Mouse (Mus musculus) brown adipose tissue, adult 24 weeks (tissue): Measurements from ENCODE around the gene 4833439L19Rik. TPM values are rescaled to one million over a fixed set of nuclear protein-coding genes. Genes with fewer than 3 reads are reported as not detected.
"Not testable (repeated sequence)": the region's sequence is repeated elsewhere in the genome, so short reads cannot be mapped to it uniquely, and the experiment has no call there.

Source experiments
- H3K27ac ChIP-seq: fragments of 200-500 bp; replicated peaks from 2 replicates; pipeline ENCODE4 v1.5.1; 2012; ENCODE audit warnings: low read depth, mild to moderate bottlenecking, low read length
- H3K4me1 ChIP-seq: fragments of 200-500 bp; 2 replicates; pipeline ENCODE4 v1.6.1; 2012; ENCODE audit warnings: low read length, mixed read lengths; ENCODE audit not compliant: control insufficient read depth, insufficient read depth, insufficient read length
- H3K4me3 ChIP-seq: fragments of 200-500 bp; 2 replicates; pipeline ENCODE4 v1.5.1; 2012; ENCODE audit warnings: low read depth, mild to moderate bottlenecking, low read length, moderate library complexity; ENCODE audit not compliant: insufficient read depth
- polyA plus RNA-seq: library from polyadenylated mRNA; stranded (reverse); fragments of >200 nt; gene quantifications from 2 replicates; pipeline ENCODE4 v1.2.4, GENCODE M21; 2012; ENCODE audit not compliant: missing spikeins, insufficient read depth, insufficient read length

4833439L19Rik gene
- 122 and 176 TPM in 2 replicates for polyA plus RNA-seq

DNA sequence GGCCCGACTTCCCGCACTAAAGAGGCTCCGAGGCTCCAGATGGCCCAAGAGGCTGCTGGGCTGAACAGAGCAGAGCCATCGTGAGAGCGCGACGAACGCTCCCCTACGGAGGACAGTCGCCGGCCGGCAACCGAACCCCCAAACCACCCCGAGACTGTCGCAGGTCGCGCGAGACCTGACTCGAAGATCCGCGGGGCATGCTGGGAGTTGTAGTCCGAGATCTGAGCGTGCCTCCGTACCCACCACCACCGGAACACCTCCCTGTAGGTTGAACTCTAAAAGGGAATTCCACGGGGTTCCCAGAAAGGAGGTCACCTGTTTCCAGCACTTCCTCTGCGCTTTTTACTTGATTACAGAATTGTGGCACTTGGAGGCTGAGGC is at the start of gene 4833439L19Rik:
4833439L19Rik (minus strand) TSS at position 235 of the 381 bp plus-strand sequence.
- peaks cover 5% of the 10 kb centered on the region; the same call in 1 of the 2 replicates for H3K4me1 ChIP-seq
- peak within 1 kb of the TSS; percentile 53 for H3K27ac ChIP-seq
- H3K4me3 ChIP-seq, result peak within 1 kb of the TSS; percentile 75

DNA sequence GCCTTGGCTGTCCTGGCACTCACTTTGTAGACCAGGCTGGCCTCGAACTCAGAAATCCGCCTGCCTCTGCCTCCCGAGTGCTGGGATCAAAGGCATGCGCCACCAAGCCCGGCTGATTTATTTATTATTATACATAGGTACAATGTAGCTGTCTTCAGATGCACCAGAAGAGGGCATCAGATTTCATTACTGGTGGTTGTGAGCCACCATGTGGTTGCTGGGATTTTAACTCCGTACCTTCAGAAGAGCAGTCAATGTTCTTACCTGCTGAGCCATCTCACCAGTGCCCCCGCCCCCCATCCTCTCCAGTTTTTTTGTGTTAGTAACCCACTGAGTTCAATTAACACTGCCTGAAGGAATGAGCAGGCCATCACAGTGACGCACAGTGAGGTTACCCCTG is 47.9 kb upstream of the 4833439L19Rik start:
- H3K4me1 ChIP-seq, H3K4me3 ChIP-seq, H3K27ac ChIP-seq: not testable (repeated sequence)

DNA sequence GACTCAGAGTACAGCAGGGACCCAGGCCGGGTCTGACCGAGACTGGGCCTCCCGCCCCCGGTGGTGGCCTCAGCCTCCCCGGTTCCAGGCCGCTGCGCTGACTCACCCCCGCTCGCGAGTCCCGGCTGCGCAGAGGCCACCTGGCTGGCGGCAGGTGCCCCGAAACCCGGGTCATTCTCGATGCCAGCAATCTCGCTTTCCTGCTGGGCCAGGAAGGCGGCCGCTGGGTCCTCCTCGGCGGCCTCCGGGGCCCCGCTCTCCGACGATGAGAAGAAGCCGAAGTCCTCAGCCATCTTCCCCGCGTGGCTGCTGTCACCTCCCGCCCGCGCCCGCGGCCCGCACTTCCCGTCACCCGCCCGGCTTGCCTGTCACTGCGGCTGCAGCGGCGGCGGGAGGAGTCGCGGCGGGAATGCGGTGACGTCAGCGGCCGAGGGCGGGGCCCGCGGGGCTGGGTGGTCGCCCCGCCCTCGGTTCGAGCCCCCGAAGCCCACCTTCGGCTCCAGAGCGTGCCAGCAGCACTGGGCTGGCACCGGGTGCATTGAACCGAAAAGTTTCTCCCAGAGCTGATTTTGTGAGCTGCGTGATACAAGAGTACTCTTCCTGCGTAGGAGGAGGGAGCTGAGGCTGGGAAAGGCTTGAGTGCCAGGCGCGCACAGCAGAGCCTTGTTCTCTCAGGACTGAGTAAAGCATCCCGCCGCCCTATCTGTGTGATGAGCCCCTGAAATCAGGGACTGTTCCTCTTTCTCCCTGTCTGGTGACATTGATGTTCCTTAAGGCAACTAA is 45.9 kb upstream of the 4833439L19Rik start, which contains the start of gene Cltb:
Cltb (minus strand) TSS at position 373 of the 783 bp plus-strand sequence.
- Histone ChIP-seq H3K4me1 (peaks cover 3% of the 10 kb centered on the region; the same call in 1 of the 2 replicates), H3K4me3 (peak within 1 kb of the TSS; percentile 80), H3K27ac (peak within 1 kb of the TSS; percentile 87)

DNA sequence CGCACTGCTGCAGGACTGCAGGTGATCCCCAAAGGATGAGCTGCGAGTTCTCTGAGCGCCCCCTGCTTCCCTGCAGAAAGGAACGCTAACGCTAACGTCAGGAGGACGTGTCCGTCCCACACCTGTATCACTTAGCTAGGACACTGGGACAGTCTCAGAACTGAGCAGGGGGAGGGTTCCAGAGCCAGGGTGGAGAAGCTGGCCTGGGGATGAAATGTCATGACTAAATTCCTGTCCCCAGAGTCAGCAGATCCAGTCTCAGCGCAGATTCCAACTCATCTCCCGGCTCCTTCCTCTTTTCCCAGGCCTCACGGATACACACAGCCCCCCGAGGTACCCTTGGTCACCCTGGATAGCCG is 45.4 kb upstream of the 4833439L19Rik start:
- peak overlapping the region; percentile 75 for H3K27ac ChIP-seq
- H3K4me1 ChIP-seq, result peaks cover 3% of the 10 kb centered on the region; the same call in 1 of the 2 replicates
- peak overlapping the region; percentile 80 for H3K4me3 ChIP-seq

DNA sequence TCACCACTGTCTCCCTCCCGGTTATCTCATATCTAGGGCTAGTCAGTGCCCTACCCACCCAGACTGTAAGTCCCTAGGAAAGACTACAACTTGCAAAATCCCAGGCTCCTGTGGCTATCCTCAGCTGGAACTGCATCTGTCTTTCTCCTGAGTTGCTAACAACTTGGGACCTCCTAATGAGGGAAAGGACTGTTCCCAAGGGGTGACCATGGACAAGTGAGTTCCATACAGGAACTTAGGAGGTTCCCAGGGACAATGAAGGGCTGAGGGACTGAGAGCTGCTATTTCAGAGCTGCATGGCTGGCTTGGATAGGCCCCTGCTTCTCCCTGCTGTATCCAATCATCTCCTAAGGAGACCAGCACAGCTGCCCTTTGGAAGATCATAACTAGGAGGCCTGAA is 44.1 kb upstream of the 4833439L19Rik start:
- H3K27ac ChIP-seq, result no peak overlapping the region

DNA sequence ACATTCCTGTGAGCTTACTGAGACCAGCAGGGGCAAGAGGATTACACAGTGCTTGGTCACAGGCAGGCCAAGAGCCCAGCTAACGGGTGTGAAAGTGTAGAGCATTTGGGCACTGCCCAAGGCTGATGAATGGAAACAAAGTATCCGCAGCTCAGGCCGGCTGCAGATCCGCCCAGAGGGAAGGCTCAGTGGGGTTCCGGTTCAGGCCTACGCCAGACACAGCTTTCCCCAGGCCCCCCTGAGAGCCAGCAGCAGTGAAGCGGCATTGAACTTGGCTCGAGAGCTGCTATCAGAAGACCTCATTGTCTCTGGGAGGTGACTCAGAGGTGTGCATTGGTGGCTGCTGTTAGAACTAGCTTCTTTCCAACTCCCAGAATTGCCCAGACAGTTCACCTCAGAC is 43.4 kb upstream of the 4833439L19Rik start:
- Histone ChIP-seq H3K4me1 (peaks cover 8% of the 10 kb centered on the region), H3K4me3 (peak overlapping the region; percentile 8; the same call in 1 of the 2 replicates), H3K27ac (peak overlapping the region; percentile 8; the same call in 1 of the 2 replicates)

More for the DNA sequence above, 44.1 kb upstream of the 4833439L19Rik start:
- peak overlapping the region; percentile 8; the same call in 1 of the 2 replicates for H3K4me3 ChIP-seq
- H3K4me1 ChIP-seq, result peaks cover 3% of the 10 kb centered on the region

DNA sequence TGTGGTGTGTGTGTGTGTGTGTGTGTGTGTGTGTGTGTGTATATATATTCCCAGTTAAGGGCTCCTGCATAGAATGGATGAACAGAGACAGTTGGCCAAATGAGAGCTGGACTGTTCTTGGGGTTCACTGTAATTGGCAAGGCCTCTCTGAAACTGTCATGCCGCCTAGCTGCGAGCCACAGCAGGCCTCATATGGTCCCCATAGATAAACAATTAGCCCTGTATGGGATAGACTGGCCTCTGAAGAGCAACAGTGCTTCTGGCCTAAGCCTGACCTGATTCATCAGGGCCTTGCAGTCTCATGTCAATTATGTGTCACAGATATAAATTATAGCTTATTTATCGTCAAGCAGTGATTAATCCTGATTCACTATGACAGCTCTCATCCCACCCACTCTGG is 42.8 kb upstream of the 4833439L19Rik start:
- H3K4me3 ChIP-seq, result no peak overlapping the region
- peaks cover 10% of the 10 kb centered on the region for H3K4me1 ChIP-seq
- no peak overlapping the region for H3K27ac ChIP-seq

DNA sequence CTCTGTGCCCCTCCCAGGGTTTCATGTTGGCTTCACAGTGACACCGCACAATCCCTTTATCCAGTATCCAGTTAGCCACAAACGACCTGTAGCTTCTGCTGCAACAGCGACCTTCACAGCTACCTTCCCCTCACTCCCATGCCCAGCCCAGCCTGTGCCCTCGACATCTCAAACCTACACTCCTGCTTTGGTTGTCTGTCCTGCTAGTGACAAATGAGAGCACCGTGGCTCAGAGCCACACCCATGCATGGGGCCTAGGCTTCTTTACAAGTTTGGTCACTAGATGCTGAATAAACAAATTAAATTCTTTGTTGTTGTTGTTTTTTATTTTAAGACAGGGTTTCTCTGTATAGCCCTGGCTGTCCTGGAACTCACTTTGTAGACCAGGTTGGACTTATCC is 42.0 kb upstream of the 4833439L19Rik start:
- Histone ChIP-seq H3K4me3 (no peak overlapping the region), H3K4me1 (peaks cover 10% of the 10 kb centered on the region), H3K27ac (no peak overlapping the region)

DNA sequence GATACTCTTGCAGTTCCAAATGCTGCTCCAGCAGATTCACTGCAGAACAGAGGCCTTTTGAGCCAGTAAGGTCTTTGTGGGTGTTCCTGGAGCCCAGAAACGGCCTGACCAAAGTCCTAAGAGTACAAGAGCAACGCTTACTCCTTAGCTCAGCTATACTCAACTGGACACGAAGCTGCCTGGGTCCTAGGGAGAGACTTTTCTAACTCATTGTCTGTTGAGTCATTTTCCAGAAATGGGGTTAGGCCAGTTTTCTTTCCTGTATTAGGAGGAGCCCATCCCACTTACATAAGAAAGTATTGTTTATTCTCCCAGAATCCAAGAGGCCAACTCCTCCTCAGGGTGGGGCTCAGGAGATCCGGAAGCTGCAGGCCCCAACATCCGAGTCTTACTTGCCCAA is 40.2 kb upstream of the 4833439L19Rik start:
- Histone ChIP-seq H3K27ac (peak overlapping the region; percentile 89), H3K4me1 (peaks cover 10% of the 10 kb centered on the region), H3K4me3 (no peak overlapping the region; the same call in 1 of the 2 replicates)

DNA sequence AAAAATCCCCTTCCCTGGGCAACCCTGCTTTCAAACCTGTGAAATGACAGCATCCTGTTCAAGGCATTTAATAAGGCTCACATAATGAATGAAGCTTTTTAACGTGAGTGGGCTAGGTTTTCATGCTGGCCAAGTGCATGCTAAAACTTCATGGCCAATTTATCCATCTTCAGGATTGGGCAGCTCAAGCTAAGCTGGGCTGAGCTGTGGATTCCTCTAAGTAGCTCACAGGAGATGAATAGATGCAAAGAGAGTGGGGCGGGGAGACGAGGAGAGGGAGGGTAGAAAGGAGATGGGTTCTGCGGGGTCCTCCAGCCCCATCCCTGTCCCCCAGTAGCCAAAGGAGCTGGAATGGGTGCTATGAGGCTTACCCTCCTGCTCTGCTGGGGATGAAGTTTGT is 39.0 kb upstream of the 4833439L19Rik start:
- H3K4me3 ChIP-seq, result no peak overlapping the region
- peaks cover 7% of the 10 kb centered on the region for H3K4me1 ChIP-seq
- H3K27ac ChIP-seq, result peak overlapping the region; percentile 89; the same call in 1 of the 2 replicates

DNA sequence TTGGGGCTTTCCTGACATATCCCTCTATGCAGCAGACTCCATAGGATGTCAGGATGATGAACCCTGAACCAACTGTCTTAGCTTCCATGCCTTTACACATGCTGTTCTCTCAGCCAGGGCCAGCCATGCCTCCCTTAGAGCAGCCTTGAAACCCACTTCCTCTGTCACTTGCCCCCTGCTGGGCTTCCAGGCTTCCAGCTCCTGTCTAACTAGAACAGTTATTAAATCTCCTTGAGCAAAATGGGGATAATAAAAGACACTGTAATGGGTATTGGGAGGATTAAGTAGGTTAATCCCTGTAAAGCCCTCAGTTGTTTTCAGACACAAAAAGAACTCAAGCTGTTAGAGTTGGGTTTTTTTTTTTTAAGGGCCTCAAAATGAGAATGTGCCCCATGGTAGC is 38.3 kb upstream of the 4833439L19Rik start:
- Histone ChIP-seq H3K4me1 (peaks cover 7% of the 10 kb centered on the region), H3K27ac (no peak overlapping the region), H3K4me3 (no peak overlapping the region)

DNA sequence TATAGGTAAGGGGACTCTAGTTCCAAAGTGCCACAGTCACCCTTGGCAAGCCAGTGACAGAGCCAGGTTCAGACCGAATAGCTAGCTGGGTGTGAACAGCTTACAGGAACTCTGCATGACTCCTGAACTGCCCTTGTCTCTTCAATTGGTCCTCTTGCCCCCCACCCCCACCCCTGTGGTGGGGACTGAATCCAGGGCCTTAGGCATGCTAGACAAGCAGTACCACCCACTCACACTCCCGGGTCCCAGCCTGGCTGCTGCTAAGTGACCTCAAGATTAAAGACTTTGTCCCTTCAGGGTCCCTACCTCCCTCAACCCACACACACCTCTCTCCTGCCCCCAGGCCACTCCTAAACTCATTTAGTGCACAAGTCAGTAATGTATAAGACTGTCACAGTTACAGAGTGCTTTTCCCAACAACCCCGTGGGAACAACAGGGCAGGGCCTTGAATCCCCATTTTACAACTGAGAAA is 37.4 kb upstream of the 4833439L19Rik start:
- no peak overlapping the region for H3K27ac ChIP-seq
- H3K4me3 ChIP-seq, result no peak overlapping the region
- H3K4me1 ChIP-seq, result peaks cover 7% of the 10 kb centered on the region

DNA sequence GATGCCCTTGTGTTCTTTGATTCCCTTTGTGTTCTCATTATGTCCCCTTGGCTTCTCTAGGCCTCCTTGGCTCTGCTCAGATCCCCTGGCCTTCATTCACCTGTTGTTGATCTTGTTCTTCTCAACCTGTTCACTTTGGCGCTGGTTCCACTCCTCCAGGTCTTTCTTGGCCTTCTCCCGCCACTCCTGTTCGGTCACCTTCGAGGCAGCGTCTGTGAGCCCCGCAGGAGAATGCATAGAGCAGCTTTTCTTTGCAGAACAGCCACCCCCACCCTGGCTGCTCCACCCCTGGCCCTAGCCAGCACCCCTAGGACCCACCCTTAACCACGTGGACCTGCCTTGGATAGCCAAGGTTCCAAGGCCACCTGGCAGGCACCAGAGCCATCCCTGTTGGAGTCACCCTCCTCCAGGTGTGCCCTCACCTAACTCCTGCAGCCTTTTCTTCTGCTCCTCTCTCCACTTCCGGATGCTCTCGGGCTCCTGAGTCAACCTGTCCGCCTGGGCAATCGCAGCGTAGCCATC is 33.4 kb upstream of the 4833439L19Rik start:
- Histone ChIP-seq H3K4me1 (peaks cover 8% of the 10 kb centered on the region), H3K27ac (no peak overlapping the region), H3K4me3 (no peak overlapping the region)

DNA sequence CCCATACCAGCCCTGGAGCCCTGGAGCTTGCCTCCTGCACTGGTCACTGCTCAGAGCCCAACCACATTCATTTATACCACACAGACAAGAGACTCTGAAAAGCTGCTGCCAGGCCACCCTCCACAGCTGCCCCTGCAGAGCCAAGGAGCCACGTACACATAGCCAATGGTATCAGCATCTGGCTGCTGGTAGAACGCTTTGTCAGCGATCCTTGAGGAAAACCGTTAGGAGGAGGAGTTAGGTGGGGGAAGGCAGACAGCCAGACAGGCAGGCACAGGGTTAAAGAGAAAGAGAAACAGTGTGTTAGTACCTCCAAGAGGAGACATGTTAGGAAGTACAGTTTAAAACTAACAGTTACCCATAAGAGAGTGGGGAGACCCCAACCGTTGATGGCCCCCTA is 31.6 kb upstream of the 4833439L19Rik start:
- Histone ChIP-seq H3K4me3 (no peak overlapping the region), H3K4me1 (peaks cover 6% of the 10 kb centered on the region), H3K27ac (no peak overlapping the region)

DNA sequence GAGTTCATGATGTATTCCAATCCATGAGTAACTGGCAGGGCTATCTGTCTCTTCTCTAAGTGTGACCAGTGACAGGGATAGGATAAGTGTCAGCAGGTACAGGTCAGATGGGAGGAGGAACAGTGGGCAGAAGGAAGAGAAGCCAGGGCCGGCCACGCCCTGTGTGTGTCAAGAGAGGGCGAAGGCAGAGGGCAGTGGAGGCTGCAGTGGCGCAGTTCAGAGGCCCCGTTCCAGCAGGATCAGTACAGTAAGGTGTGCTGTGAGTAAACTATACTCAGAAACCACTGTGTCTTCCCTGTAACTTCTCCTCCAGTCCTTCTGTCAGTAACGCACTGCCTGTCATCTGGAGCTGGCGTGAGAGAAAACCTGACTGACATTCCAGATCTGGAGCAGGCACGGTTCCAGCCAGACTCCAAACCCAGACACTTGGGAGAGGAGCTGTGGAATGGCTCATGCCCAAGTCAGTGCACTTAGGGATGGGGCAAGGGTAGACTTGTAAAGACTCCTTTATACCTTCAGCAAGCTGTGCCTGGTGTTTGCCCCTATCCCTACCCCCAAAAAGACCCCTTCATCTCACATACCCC is 31.0 kb upstream of the 4833439L19Rik start:
- no peak overlapping the region for H3K4me3 ChIP-seq
- peaks cover 9% of the 10 kb centered on the region for H3K4me1 ChIP-seq
- H3K27ac ChIP-seq, result no peak overlapping the region; the same call in 1 of the 2 replicates
